8 mouse cellular contexts compared by ENCODE assay signal in the genomic region with DNA sequence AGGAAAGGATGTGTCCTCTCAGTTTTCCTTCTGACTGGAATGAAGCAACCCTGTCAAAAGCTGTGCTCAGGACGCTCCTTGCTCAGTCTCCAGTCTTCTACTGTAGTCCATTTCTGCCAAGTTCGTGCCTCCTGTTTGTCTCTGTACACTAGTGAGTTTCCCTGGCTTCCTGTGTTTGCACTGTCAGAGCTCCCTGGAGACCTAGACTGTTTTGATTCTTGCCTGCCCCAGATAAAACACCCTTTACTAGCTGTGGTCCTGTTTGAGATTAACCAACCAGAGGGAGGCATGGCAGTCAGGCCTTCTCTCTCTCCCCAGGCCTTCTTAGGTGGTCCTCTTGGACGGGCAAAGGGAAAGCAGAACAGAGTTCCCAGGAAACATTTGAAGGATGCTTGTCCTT. TPM values are rescaled to one million over a fixed set of nuclear protein-coding genes. Genes with fewer than 3 reads are reported as not detected.
DNase-seq lines count a peak whose midpoint lies in the region; ATAC-seq lines count a peak whose summit lies in the region.

No protein-coding gene starts in this region.

- no peak overlapping the region for H3K27ac ChIP-seq in liver, embryonic 11.5 days (ENCODE audit: low read depth, low read length)

- WGBS in liver, embryonic 11.5 days, result 45% methylated on average over 3 of the region's 3 CpGs

- no peak overlapping the region for H3K4me3 ChIP-seq in liver, embryonic 11.5 days (ENCODE audit: low read depth, low read length)

- H3K27me3 ChIP-seq in liver, embryonic 11.5 days (replicated peaks; ENCODE audit: control insufficient read depth, insufficient read depth, low read length), result no peaks in the 10 kb centered on the region
- H3K27me3 ChIP-seq in splenic B cell, adult 2 months (ENCODE audit: control insufficient read depth, insufficient read depth, low read length, poor library complexity, severe bottlenecking), result no peaks in the 10 kb centered on the region

- H3K9ac ChIP-seq in liver, embryonic 11.5 days (ENCODE audit: low read depth, low read length), result no peak overlapping the region

- H3K9me3 ChIP-seq in liver, embryonic 11.5 days (ENCODE audit: control insufficient read depth, low read length), result no peaks in the 10 kb centered on the region

- ATAC-seq in liver, embryonic 11.5 days (replicated peaks; ENCODE audit: low FRiP score), result peak; percentile 40; the same call in 1 of the 2 replicates

- DNase-seq in liver, embryonic 11.5 days (ENCODE audit: low spot score), result no peak
- DNase-seq in liver, result no peak
- peak; percentile 78 for DNase-seq in heart, adult 8-10 months (ENCODE audit: low spot score)
- DNase-seq in kidney, postnatal 25 days, result peak; percentile 30 to 45
- DNase-seq in splenic B cell, adult 2 months (ENCODE audit: low read depth, low spot score), result peak; percentile 42
- DNase-seq in cerebellum, postnatal 4 days (ENCODE audit: low spot score in 2 of 2), result no peak
- DNase-seq in Muller cell, postnatal 12 days (ENCODE audit: inconsistent ontology term), result no peak
- DNase-seq in right cerebral cortex, adult 2 months (ENCODE audit: low spot score in 2 of 2), result no peak

- no peak overlapping the region for H3K4me2 ChIP-seq in liver, embryonic 11.5 days

- no peaks in the 10 kb centered on the region for H3K36me3 ChIP-seq in liver, embryonic 11.5 days (ENCODE audit: control insufficient read depth, insufficient read depth, low read length)
- no peaks in the 10 kb centered on the region for H3K36me3 ChIP-seq in splenic B cell, adult 2 months (ENCODE audit: control insufficient read depth, insufficient read depth, low read length, poor library complexity, severe bottlenecking)

- H3K4me1 ChIP-seq in liver, embryonic 11.5 days (replicated peaks; ENCODE audit: control insufficient read depth, insufficient read depth, low read length), result peaks cover 8% of the 10 kb centered on the region

RNA-seq across cellular contexts. Expression of gene Gadd45a, which starts 40.2 kb away (rescaled TPM):
- polyA plus RNA-seq in liver, embryonic 11.5 days (2014; fragmentation: Nextera tagmentation; extraction: Ambion mirVana), result 27.9 and 31.1 TPM in 2 replicates
- 10 to 100 TPM; 13.8 to 30.6 (median 20.8) TPM for total RNA-seq in heart, adult 8-10 months (2022)

Comparison
In these comparisons a context has a peak if more than half of its experiments do, and no peak if none do; other contexts are left out.
1. DNase-seq: peak in heart, adult 8-10 months (single experiment), kidney, postnatal 25 days (2 of 2) and splenic B cell, adult 2 months (single experiment); none in liver, embryonic 11.5 days (single experiment), liver (single experiment), cerebellum, postnatal 4 days (0 of 2), Muller cell, postnatal 12 days (single experiment) and right cerebral cortex, adult 2 months (0 of 2).